Mouse (Mus musculus): ENCODE measurements around the gene Pcca.

GRCm38 (mm10) chr14:122901715-122902114 is 367.6 kb downstream of the Pcca start:
- TF ChIP-seq USF1 (IDR thresholded peaks at IDR 0.05; ENCODE audit: low read depth), result no peak
- TF ChIP-seq POLR2A (IDR thresholded peaks at IDR 0.05; ENCODE audit: insufficient read length, low read depth), result no peak
- TF ChIP-seq E2F4 (IDR thresholded peaks at IDR 0.05; ENCODE audit: insufficient read depth), result no peak
- no peak for TF ChIP-seq TCF3 (IDR thresholded peaks at IDR 0.05; ENCODE audit: insufficient read length, low read depth)
- no peak for TF ChIP-seq TCF12 (IDR thresholded peaks at IDR 0.05; ENCODE audit: insufficient read depth, poor library complexity, severe bottlenecking)
- TF ChIP-seq MYOD1 (IDR thresholded peaks at IDR 0.05; ENCODE audit: control insufficient read depth in 1 of 3, insufficient read length in 2 of 3, low read depth in 2 of 3), result no peak
- no peak for TF ChIP-seq MAX (IDR thresholded peaks at IDR 0.05; ENCODE audit: low read depth)
- TF ChIP-seq CEBPB (IDR thresholded peaks at IDR 0.05; ENCODE audit: insufficient read depth, poor library complexity, severe bottlenecking), result no peak
- no peak for TF ChIP-seq POLR2AphosphoS2 (IDR thresholded peaks at IDR 0.05; ENCODE audit: insufficient read length, low read depth)
- no peak for TF ChIP-seq SRF (IDR thresholded peaks at IDR 0.05; ENCODE audit: control insufficient read depth, insufficient read length, low read depth)
- TF ChIP-seq REST (IDR thresholded peaks at IDR 0.05; ENCODE audit: insufficient read depth, insufficient read length), result no peak
- TF ChIP-seq MYOG (IDR thresholded peaks at IDR 0.05; ENCODE audit: control insufficient read depth in 1 of 3, insufficient read depth in 1 of 3, insufficient read length in 2 of 3, low read depth in 2 of 3), result no peak

Data from myocyte (in vitro differentiated cells).